Mouse (Mus musculus) hindbrain, embryonic 15.5 days (tissue): ENCODE results near the gene Pls3. TPM values are rescaled to one million over a fixed set of nuclear protein-coding genes. Genes with fewer than 3 reads are reported as not detected.

ENCODE experiments used
- ATAC-seq: fragments of 200-750 bp; cut with Nextera tagmentation; 2 replicates; pipeline ENCODE4 v1.8.0; 2017; ENCODE audit warnings: low read depth, moderate number of reproducible peaks, moderate TSS enrichment; ENCODE audit not compliant: low FRiP score
- H3K27ac ChIP-seq: fragments of 300-500 bp; sonication (generic); replicated peaks from 2 replicates; pipeline ENCODE4 v1.5.1; 2015; ENCODE audit warnings: mild to moderate bottlenecking, inconsistent platforms
- H3K27me3 ChIP-seq: fragments of 300-500 bp; sonication (generic); 2 replicates; pipeline ENCODE4 v1.6.1; 2015; ENCODE audit warnings: control low read depth, inconsistent platforms
- H3K36me3 ChIP-seq: fragments of 300-500 bp; sonication (generic); 2 replicates; pipeline ENCODE4 v1.6.1; 2015; ENCODE audit warnings: control low read depth, inconsistent platforms
- H3K4me1 ChIP-seq: fragments of 300-500 bp; sonication (generic); replicated peaks from 2 replicates; pipeline ENCODE4 v1.6.1; 2015; ENCODE audit warnings: control low read depth, inconsistent platforms
- H3K4me2 ChIP-seq: fragments of 300-500 bp; sonication (generic); 2 replicates; pipeline ENCODE4 v1.6.1; 2015; ENCODE audit warnings: moderate library complexity, mild to moderate bottlenecking, inconsistent platforms
- H3K4me3 ChIP-seq: fragments of 300-500 bp; sonication (generic); 2 replicates; pipeline ENCODE4 v1.5.1; 2015; ENCODE audit warnings: mild to moderate bottlenecking, inconsistent platforms
- H3K9ac ChIP-seq: fragments of 300-500 bp; sonication (generic); 2 replicates; pipeline ENCODE4 v1.6.1; 2015; ENCODE audit warnings: inconsistent platforms
- H3K9me3 ChIP-seq: fragments of 300-500 bp; sonication (generic); 2 replicates; pipeline ENCODE4 v1.6.1; 2016; ENCODE audit warnings: control low read depth, inconsistent platforms
- WGBS: fragments of 180-500 bp; shearing (Covaris S2); methylation state at CpG from one replicate; pipeline ENCODE4 v1.1.7; 2015; 5-methylcytosine and 5-hydroxymethylcytosine counted together
- polyA plus RNA-seq: library from polyadenylated mRNA; unstranded; fragments of >200 nt; fragmentation: Nextera tagmentation; extraction: Ambion mirVana; gene quantifications from 2 replicates; pipeline ENCODE4 v1.2.1, GENCODE M21; 2015

Pls3 gene
- polyA plus RNA-seq, 1 experiment from 2014 or later = 35.6 TPM

DNA sequence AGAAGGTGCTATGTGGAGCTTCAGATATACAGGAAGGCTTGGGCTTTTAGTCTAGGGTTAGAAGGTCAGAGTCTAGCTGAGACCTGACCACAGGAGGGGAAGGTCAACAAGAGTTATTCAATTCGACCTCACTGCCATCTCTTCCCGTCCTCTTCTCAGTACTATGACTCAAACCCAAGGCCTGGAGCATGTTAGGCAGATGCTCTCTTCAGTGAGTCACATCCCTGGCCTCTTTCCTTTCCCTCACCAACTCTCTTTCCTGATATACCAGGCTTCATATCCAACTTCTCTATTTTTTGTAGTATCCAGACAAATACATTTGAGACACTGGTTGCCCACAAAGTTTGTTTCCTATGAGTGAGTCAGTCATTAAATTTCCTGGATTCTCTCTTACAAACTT lies 40.1 kb downstream of the Pls3 start:
- Histone ChIP-seq H3K4me1 (no peaks in the 10 kb centered on the region), H3K9ac (no peak overlapping the region), H3K27ac (no peak overlapping the region), H3K36me3 (no peaks in the 10 kb centered on the region), H3K4me2 (no peak overlapping the region), H3K9me3 (no peaks in the 10 kb centered on the region), H3K4me3 (no peak overlapping the region), H3K27me3 (no peaks in the 10 kb centered on the region)
- 71% methylated on average over 2 of the region's 2 CpGs for WGBS
- no peak for ATAC-seq

DNA sequence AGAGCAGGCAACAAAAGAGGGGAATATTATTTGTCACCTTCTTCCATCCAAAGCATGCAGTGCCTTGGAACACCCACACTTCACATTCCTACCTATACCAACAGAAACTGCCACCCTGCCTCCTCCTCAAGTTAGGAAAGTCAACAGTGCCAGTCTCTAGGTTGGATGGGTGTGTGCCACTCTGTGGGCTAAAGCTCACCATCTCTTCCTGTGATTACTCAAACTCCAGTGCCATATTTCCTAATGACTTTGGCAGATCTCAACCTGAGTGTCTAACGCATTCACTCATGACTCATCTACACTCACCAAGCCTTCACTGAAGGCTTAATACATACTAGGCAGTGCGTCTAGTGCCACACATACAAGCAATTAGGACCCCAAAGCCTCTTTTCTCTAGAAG lies 40.7 kb downstream of the Pls3 start:
- H3K4me2 ChIP-seq = no peak overlapping the region
- no peaks in the 10 kb centered on the region for H3K36me3 ChIP-seq
- no peak overlapping the region for H3K4me3 ChIP-seq
- no peaks in the 10 kb centered on the region for H3K4me1 ChIP-seq
- no peak overlapping the region for H3K27ac ChIP-seq
- H3K9ac ChIP-seq = no peak overlapping the region
- no peaks in the 10 kb centered on the region for H3K9me3 ChIP-seq
- no peak for ATAC-seq
- no peaks in the 10 kb centered on the region for H3K27me3 ChIP-seq
- 95% methylated on average over 2 of the region's 2 CpGs for WGBS

DNA sequence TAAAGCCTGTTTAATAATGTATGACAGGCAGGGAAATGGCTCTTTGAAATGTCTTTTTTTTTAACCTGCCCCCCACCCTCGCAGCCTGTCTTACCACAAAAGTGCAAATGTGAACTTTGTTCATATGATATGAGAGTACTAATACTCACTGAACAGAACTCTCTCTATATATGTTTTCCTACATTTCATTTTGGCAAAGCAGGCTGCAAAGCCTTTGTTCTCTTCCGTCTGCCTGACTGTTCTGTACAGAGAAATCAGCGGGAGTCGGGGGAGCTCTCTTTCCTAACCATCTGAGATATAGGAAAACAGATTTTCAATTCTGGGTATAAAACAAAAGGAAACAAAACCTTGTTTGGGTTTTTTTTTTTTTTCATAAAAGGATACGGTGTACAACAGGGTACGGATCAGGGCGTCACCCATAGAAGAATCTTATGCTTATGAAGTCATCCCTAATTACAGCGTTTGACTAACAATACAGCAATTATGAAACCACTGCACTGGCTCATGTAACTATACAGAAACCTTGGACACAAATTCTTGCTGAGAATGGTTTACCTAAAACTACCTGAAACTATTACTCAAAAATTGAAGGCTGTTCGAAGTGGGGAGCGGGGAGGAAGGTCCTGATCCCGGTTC lies 41.9 kb downstream of the Pls3 start:
- Histone ChIP-seq H3K27me3 (no peaks in the 10 kb centered on the region), H3K9ac (no peak overlapping the region), H3K27ac (no peak overlapping the region), H3K4me1 (no peaks in the 10 kb centered on the region), H3K36me3 (no peaks in the 10 kb centered on the region), H3K9me3 (no peaks in the 10 kb centered on the region), H3K4me3 (no peak overlapping the region), H3K4me2 (no peak overlapping the region)
- no peak for ATAC-seq
- WGBS = 67% methylated on average over 11 of the region's 11 CpGs

DNA sequence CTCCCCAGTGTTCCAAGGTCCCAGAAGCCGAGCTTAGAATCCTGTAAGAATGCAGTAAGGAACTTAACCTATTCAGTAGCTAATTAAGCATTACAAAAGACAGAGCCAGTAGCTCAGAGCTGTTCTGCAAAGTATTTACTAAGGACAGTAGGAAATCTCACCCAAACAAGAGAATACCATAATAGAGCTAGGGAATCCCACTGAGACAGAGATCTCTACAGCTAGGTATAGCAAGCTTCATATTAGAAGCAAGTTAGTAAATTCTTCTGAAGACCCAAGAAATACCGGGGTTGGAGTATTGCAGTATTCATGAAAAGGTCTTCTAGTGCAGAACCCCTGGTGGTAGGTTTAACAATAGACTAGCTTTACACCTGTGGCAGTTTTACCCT lies 45.1 kb downstream of the Pls3 start:
- Histone ChIP-seq H3K4me1 (no peaks in the 10 kb centered on the region), H3K9ac (no peak overlapping the region), H3K4me3 (no peak overlapping the region), H3K27me3 (no peaks in the 10 kb centered on the region), H3K9me3 (no peaks in the 10 kb centered on the region), H3K36me3 (no peaks in the 10 kb centered on the region), H3K27ac (no peak overlapping the region), H3K4me2 (no peak overlapping the region)
- WGBS = 20% methylated on average over 2 of the region's 2 CpGs
- ATAC-seq = no peak

DNA sequence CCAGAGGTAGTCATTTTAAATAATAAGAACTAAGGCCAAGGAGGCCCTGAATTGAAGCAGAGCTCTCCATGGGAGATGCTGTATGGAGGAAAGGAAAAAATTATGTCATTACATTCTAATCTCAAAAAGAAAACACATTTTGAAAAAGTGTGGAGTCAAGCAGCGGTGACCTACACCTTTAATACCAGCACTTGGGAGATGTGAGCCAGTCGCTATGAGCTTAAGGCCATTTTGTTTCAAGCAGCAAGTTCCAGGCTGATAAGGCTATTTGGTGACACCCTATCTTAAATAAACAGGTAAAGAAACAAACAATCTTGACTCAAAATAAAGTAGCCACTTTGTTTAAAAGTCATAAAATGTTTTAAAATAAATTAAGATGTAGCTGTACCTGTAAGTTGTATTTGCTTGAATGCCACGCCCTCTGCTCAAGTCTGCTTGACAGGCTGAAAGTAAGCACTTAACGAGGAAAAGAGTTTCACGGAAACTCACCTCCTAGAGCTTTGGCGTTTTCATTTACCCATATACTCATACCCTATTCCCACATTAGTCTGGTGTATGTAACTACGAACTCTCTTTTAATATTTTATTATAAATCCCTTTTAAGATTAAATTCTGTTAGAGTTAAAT lies 45.6 kb downstream of the Pls3 start:
- no peak overlapping the region for H3K4me2 ChIP-seq
- 60% methylated on average over 7 of the region's 7 CpGs for WGBS
- H3K27me3 ChIP-seq = no peaks in the 10 kb centered on the region
- H3K9me3 ChIP-seq = no peaks in the 10 kb centered on the region
- H3K4me1 ChIP-seq = no peaks in the 10 kb centered on the region
- no peaks in the 10 kb centered on the region for H3K36me3 ChIP-seq
- no peak for ATAC-seq
- no peak overlapping the region for H3K9ac ChIP-seq
- H3K4me3 ChIP-seq = no peak overlapping the region
- no peak overlapping the region for H3K27ac ChIP-seq

DNA sequence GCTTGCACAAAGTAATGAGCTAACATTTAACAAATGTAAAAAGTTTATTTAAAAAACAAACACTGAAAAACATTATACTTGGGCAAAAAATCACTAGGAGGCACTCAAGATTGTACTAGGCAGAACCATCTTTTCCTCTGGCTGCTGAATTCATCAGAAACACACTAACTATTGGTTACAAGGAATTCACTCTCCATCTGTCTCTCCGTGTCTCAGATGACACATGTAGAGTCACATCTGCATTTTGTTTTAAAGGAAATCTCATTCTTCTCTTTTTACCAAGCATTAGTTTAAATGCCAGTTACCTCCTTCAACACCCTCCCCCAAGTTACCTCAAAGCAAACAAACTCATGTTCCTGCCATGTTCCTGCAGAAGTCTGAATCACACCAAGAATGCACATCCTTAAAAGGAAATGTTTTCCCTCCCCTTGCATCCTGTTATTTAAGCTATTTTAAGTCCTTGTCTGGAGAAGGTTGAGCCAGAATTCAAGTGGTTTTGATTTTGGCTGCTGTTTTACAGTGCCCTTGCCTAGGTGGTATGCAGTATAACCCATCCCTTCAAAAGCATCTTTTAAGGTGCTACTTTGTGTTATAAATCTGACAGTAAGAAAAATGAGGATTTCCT lies 56.2 kb downstream of the Pls3 start:
- H3K27ac ChIP-seq = no peak overlapping the region
- no peaks in the 10 kb centered on the region for H3K9me3 ChIP-seq
- H3K36me3 ChIP-seq = no peaks in the 10 kb centered on the region
- 70% methylated on average over 1 of the region's 1 CpGs for WGBS
- ATAC-seq = no peak
- H3K4me3 ChIP-seq = no peak overlapping the region
- H3K4me1 ChIP-seq = no peaks in the 10 kb centered on the region
- H3K27me3 ChIP-seq = no peaks in the 10 kb centered on the region
- no peak overlapping the region for H3K9ac ChIP-seq
- H3K4me2 ChIP-seq = no peak overlapping the region

DNA sequence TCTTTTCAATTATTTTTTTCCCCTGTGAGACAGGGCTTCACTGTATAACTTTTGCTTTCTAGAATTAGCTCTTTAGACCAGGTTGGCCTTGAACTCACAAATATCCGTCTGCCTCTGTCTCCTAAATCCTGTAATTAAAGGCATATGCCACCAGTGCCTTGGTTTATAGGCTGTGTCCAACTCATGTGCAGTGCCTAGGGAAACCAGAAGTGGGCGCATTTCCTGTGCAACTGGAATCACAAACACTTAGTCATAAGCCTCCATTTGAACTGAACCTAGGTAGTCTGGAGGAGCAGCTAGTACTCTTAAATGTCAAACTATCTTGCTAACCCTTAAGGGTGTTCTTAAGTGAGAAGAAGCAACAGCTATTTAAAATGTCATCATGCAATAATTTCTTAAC lies 60.0 kb downstream of the Pls3 start:
- Histone ChIP-seq H3K27ac (no peak overlapping the region), H3K27me3 (no peaks in the 10 kb centered on the region), H3K9ac (no peak overlapping the region), H3K36me3 (no peaks in the 10 kb centered on the region), H3K4me1 (no peaks in the 10 kb centered on the region), H3K9me3 (no peaks in the 10 kb centered on the region), H3K4me2 (no peak overlapping the region), H3K4me3 (no peak overlapping the region)
- WGBS = 87% methylated on average over 2 of the region's 2 CpGs
- ATAC-seq = no peak

DNA sequence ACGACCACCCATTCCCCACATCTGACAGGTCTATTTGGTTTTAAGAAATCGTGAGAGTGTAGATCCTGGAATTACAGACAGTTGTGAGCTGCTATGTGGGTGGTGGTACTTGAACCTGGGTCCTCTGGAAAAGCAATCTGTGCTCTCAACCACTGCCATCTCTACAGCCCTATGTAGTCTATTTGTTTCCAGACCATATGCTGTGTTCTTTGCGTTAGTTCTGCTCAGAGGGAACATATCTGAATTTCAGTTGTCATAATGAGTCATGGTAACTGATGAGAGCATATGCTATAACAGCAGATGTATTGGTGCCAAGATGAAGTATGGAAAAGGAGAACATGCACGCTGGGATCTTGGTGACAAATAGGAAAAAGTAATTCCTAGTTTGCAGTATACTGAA lies 60.9 kb downstream of the Pls3 start:
- Histone ChIP-seq H3K9ac (no peak overlapping the region), H3K27me3 (no peaks in the 10 kb centered on the region), H3K36me3 (no peaks in the 10 kb centered on the region), H3K4me3 (no peak overlapping the region), H3K27ac (no peak overlapping the region), H3K4me2 (no peak overlapping the region), H3K9me3 (no peaks in the 10 kb centered on the region), H3K4me1 (no peaks in the 10 kb centered on the region)
- WGBS = 84% methylated on average over 4 of the region's 4 CpGs
- no peak for ATAC-seq

DNA sequence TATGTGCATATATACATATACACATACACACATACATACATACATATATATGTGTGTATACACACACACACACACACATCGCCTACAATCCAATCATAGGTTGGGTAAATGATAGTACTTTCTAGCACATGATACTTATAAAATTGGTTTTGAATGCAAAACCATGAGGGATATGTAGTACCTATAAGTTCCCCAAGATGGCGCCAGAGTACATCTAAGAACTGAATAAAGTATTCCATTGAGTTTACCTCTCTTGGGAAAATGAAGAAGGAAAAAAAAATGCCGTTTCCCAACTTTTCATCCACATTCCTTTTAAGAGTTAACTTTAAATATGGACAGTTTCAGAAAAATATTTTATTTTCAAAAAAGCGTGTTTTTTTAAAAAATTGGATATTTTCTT lies 78.4 kb downstream of the Pls3 start:
- ATAC-seq = no peak
- no peak overlapping the region for H3K4me3 ChIP-seq
- H3K36me3 ChIP-seq = no peaks in the 10 kb centered on the region
- no peaks in the 10 kb centered on the region for H3K27me3 ChIP-seq
- no peaks in the 10 kb centered on the region for H3K4me1 ChIP-seq
- no peaks in the 10 kb centered on the region for H3K9me3 ChIP-seq
- WGBS = 29% methylated on average over 4 of the region's 4 CpGs
- H3K4me2 ChIP-seq = no peak overlapping the region
- no peak overlapping the region for H3K27ac ChIP-seq
- H3K9ac ChIP-seq = no peak overlapping the region

DNA sequence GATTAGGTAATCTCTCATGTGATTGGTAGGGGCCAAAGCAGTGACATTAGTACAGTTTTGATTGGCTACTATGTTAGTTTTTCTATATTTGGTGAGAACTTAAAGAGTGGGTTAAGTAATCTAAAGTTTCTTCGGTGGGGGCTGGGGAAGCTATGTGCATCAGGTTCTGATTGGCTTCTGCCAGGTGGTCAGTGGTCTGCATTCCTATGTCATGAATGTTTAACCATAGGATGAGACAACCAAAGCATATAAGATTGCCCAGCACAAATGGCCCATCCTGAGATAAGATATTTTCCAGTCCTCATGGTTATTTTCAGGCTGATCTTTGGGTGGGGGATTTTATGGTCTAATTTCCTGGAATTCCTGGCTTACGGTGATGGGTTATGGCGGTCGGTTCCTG lies 95.2 kb downstream of the Pls3 start:
- Histone ChIP-seq H3K9ac (no peak overlapping the region), H3K36me3 (no peaks in the 10 kb centered on the region), H3K4me1 (no peaks in the 10 kb centered on the region), H3K9me3 (no peaks in the 10 kb centered on the region), H3K27ac (no peak overlapping the region), H3K27me3 (no peaks in the 10 kb centered on the region), H3K4me3 (no peak overlapping the region), H3K4me2 (no peak overlapping the region)
- WGBS = 96% methylated on average over 4 of the region's 4 CpGs
- no peak for ATAC-seq

DNA sequence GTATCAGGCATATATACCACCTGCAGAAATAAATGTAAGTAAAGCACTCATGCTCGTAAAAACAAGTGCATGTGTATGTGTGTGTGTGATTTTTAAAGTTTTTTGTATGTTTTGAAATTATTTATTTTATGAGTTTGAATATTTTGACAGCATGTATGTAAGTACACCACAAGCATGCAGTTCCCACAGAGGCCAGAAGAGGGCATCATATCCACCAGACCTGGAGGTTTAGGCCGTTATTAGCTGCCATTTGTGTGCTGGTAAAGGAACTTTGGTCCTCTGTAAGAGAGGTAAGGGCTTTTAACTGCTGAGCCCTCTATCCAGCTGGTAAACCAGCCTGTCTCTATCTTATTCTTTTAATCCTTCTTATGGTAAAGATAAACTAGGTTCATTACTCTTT lies 97.5 kb downstream of the Pls3 start:
- no peak overlapping the region for H3K27ac ChIP-seq
- no peaks in the 10 kb centered on the region for H3K27me3 ChIP-seq
- no peak for ATAC-seq
- H3K4me2 ChIP-seq = no peak overlapping the region
- no peak overlapping the region for H3K9ac ChIP-seq
- H3K4me3 ChIP-seq = no peak overlapping the region
- H3K4me1 ChIP-seq = no peaks in the 10 kb centered on the region
- no peaks in the 10 kb centered on the region for H3K9me3 ChIP-seq
- 90% methylated on average over 2 of the region's 2 CpGs for WGBS
- no peaks in the 10 kb centered on the region for H3K36me3 ChIP-seq

DNA sequence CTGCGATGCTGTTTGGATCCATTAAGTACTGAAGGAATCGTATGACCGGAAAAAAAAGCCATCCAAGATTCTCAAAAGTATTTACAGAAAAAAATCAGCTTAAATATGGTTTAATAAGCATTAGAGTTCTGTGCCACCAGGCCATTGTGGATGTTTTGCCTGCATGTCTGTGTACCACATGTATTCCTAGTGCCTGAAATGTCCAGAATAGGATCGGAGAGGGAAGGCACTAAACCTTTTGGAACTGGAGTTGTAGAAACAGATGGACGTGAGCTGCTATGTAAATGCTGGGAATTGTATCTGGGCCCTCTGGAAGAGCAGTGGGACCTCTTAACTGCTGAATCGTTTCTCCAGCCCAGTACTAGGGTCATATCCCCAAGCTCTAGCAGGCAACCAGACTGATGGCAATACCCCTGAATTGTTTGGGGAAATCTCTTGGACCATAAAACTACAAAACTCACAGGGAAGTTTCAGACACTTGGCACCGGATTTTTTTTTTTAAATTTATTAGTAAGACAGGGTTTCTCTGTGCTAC lies 110.1 kb downstream of the Pls3 start:
- no peaks in the 10 kb centered on the region for H3K9me3 ChIP-seq
- H3K4me2 ChIP-seq = peak overlapping the region; percentile 63
- H3K4me3 ChIP-seq = peak overlapping the region; percentile 56
- peak overlapping the region; percentile 83 for H3K27ac ChIP-seq
- no peaks in the 10 kb centered on the region for H3K36me3 ChIP-seq
- ATAC-seq = peak; percentile 79
- H3K9ac ChIP-seq = peak overlapping the region; percentile 55
- H3K27me3 ChIP-seq = no peaks in the 10 kb centered on the region
- 25% methylated on average over 7 of the region's 7 CpGs for WGBS
- peaks cover 13% of the 10 kb centered on the region; the same call in 1 of the 2 replicates for H3K4me1 ChIP-seq
